Mouse (Mus musculus): Measurements from ENCODE around the gene Rps21.

Gene Rps21

DNA sequence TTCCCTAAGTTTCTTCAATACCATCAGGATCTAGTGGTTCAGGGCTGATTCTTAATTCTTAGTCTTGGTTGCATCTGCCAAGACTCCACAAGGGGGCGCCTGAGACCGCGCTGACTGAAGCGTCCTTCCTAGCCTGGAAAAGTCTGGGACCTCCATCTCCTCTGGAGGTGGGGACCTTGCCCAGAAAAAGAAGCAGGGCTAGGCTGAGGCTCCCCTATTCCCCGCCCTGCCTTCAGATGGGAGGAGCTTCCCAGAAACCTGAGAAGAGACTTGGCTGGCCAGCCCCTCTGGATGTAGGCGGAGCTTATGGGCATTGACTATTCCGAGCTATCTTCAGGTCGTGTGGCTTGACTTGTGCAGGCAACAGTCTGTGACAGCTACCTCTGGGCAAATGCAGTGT, 18.7 kb downstream of the Rps21 start:
- in situ Hi-C loops (cut with MboI; ENCODE audit: unreplicated experiment in 2 of 2) = loop anchor here (5.0 to 10.0 kb wide), 3 partner anchors 71 to 189 kb away; no protein-coding TSS in a partner anchor

GRCm38 (mm10) chr2:180276385-180276784, 19.2 kb downstream of the Rps21 start:
- in situ Hi-C loops (cut with MboI; ENCODE audit: unreplicated experiment in 2 of 2) = loop anchor here (5.0 to 10.0 kb wide), 3 partner anchors 71 to 188 kb away; no protein-coding TSS in a partner anchor

- in situ Hi-C loops (cut with MboI; ENCODE audit: unreplicated experiment in 2 of 2) = loop anchor here (5.0 to 10.0 kb wide), 3 partner anchors 70 to 188 kb away; no protein-coding TSS in a partner anchor
Measured at GRCm38 (mm10) chr2:180276851-180277259, 19.7 kb downstream of the Rps21 start.

GRCm38 (mm10) chr2:180277773-180278320, 20.7 kb downstream of the Rps21 start:
- in situ Hi-C loops (cut with MboI; ENCODE audit: unreplicated experiment in 2 of 2) = loop anchor here (5.0 to 10.0 kb wide), 3 partner anchors 69 to 187 kb away; no protein-coding TSS in a partner anchor

DNA sequence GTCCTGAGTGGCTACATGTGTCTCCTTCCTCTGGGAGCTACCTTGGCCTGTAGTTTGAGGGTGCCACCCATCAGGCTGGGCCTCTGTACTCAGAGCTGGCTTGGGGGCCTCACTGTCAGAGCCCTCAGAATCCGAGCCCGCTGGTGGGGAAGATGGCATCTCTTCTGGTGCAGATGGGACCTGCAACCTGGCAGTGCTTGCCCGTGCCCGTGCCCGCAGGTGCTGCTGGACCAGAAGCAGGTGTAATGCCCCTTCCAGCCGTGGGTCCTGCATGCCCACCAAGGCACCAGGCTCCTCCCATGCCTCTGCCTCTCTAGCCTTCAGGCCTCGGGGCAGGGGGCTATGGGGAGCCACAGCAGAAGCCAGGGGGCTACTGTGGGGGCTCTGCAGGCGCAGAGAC, 22.1 kb downstream of the Rps21 start:
- in situ Hi-C loops (cut with MboI; ENCODE audit: unreplicated experiment in 2 of 2) = loop anchor here (5.0 to 10.0 kb wide), 3 partner anchors 68 to 185 kb away; no protein-coding TSS in a partner anchor

DNA sequence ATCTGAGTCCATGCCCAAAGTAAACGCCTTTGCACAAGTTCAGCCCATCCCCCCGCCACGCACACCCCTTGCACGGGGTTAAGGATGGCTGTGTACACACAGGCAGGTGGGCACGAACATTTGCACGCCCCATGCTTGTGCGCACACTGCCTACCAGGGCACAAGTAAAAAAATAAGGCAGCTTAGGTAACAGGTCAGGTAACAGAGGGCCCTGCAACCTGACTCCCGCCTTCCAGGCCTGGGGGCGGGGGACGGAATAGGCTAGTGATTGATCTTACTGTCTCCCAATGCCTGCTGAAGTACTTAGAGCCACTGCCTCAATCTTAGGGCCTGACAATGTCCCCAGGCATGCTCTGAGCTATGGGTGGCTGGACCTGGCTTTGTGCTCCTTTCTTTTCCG, 31.8 kb downstream of the Rps21 start:
- in situ Hi-C loops (cut with MboI; ENCODE audit: unreplicated experiment in 2 of 2) = loop anchor here (10.0 kb wide), 2 partner anchors 466 to 496 kb away; no protein-coding TSS in a partner anchor

DNA sequence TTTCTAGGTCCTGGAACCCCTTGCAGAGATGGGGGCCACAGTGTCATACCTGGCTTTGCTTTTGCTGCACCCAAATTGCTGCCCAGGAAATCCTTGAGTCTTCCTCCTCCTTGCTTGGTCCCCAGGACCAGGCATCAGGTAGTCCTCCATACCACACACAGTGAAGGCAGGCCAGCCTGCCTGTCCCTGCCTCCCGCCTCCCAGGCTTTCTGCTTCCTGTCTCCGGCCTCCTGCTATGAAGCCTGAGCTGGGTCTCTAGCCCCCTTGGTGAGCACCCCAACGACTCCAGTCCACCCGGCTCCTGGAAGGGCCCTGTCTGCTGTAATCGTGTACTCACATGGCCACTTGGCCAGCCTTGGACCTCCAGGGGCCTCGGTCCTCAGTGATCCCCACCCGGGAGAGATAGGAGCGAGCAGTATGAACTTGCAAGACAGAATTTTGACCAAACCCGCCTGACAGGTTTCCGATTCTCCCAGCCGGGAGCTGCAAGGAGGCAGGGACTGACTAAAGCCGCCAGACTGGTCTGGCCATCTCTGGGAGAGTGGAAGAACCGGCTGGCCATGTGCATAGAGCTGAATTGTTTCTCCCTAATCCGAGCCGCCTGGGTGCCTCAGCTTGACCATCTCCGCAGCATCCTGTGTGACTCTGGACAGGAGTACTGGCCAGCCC, 32.4 kb downstream of the Rps21 start, which contains the start of gene Rbbp8nl:
Gene Rbbp8nl (minus strand): TSS at position 440 of the 669 bp plus-strand sequence.
- in situ Hi-C loops (cut with MboI; ENCODE audit: unreplicated experiment in 2 of 2) = loop anchor here (10.0 kb wide), 2 partner anchors 465 to 495 kb away; no protein-coding TSS in a partner anchor

DNA sequence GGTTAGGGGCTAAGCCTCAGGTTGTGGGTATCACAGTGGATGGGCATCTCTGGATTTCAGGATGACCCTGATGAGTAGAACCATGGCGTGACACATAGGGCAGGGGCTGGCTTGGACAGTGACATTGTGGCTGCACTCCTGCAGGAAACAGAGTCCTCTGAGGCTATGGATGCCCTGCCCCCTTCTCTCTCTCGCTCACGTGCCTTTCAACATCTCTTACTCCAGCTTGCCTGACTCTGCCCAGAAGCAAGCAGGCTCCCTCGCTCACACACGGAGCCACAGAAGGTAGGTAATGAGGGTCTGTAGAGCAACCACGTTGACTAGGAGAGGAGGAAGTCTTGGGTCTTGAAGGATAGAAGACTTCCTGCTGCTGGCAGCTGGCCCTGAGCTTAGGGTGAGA, 33.3 kb downstream of the Rps21 start:
- in situ Hi-C loops (cut with MboI; ENCODE audit: unreplicated experiment in 2 of 2) = no loop called here

GRCm38 (mm10) chr2:180291566-180291965, 34.4 kb downstream of the Rps21 start:
- in situ Hi-C loops (cut with MboI; ENCODE audit: unreplicated experiment in 2 of 2) = no loop called here

GRCm38 (mm10) chr2:180292026-180292425, 34.8 kb downstream of the Rps21 start:
- in situ Hi-C loops (cut with MboI; ENCODE audit: unreplicated experiment in 2 of 2) = no loop called here

DNA sequence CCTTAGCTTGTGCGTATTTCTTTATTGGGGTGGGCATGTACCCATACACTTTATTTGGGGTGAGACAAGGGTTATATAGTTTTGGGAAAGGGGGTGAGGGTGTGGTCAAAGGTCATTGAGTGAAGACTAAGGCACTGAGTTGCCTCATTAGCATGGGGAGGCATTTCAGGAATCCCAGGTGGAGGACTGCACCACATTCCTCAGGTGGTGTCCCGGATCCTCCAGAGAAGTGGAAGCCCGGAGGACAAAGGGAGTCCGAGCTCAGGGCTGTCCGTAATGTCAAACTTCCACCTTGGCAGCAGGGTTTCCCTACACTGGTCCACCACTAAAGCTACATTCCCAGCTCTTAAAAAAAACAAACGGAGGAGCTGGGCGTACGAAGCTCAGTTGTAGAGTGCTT, 35.7 kb downstream of the Rps21 start:
- in situ Hi-C loops (cut with MboI; ENCODE audit: unreplicated experiment in 2 of 2) = no loop called here

DNA sequence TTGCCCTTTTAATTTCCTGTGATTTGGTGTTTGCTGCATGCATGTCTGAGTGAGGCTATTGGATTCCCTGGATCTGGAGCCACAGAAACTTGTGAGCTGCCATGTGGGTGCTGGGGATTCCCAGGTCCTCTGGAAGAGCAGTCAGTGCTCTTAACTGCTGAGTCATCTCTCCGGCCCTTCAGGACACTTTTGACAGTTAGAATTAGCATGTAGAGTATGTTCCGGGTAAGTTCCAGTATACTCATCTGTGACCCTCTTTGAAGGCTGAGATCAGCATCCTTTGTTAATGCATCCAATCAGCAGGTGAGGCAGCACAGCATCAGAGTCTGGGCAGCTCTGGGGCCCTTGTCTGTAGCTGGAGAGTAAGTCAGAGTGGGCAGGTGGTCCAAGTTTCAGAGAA, 43.1 kb downstream of the Rps21 start:
- in situ Hi-C loops (cut with MboI; ENCODE audit: unreplicated experiment in 2 of 2) = loop anchor here in 1 of 2 experiments (25.0 kb wide), 1 partner anchor 787 kb away; no protein-coding TSS in a partner anchor

DNA sequence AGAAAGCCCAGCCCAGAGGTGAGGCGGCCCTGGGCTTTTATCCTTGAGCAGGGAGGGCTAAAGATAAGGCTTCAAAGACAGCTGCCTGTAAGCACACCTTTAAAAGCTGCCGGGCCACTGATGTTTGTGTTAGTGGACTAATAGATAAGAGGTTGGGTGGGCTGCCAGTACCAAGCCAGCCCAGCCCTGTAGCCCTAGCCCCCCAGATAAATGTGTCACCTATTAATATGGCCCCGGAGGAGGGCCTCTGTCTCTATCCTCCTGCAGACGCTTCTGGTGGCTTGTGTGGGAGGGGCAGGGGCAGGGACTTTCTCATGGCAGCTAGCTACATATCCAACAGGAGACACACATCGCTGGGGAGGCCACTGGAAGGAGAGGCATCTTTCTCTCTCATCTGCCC, 43.6 kb downstream of the Rps21 start:
- in situ Hi-C loops (cut with MboI; ENCODE audit: unreplicated experiment in 2 of 2) = loop anchor here in 1 of 2 experiments (25.0 kb wide), 1 partner anchor 787 kb away; no protein-coding TSS in a partner anchor

DNA sequence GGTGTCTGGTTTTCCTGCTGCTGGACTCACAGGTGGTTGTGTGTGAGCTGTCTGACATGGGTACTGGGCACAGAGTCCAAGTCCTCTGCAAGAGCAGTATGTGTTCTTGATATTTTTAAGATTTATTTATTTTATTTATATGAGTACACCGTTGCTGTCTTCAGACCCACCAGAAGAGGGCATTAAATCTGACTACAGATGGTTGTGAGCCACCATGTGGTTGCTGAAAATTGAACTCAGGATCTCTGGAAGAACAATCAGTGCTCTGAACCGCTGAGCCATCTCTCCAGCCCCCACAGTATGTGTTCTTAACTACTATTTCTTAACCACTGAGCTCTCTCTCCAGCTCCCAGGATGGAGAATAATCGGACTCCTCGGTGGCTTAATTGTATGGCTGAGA, 45.0 kb downstream of the Rps21 start:
- in situ Hi-C loops (cut with MboI; ENCODE audit: unreplicated experiment in 2 of 2) = loop anchor here in 1 of 2 experiments (25.0 kb wide), 1 partner anchor 785 kb away; no protein-coding TSS in a partner anchor

DNA sequence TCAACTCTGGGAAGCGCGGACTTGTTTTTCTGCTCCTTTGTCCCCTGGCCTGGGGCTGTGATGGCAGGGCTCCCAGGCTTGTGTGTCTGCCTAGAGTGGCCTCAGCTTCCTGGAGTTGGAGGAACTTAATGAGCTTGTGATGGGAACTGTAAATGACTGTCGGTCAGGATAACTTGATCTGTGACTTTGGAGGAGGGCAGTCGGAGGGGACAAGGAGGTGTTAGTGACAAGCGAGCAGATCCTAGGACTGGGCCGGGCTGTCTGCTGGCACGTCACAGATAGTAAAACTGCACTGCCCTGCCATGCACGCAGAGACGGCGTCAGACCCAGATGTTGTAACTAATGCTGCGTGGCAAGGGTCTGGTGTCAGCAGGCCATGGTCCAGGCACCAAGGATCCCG, 46.3 kb downstream of the Rps21 start:
- in situ Hi-C loops (cut with MboI; ENCODE audit: unreplicated experiment in 2 of 2) = loop anchor here in 1 of 2 experiments (25.0 kb wide), 1 partner anchor 784 kb away; no protein-coding TSS in a partner anchor

- in situ Hi-C loops (cut with MboI; ENCODE audit: unreplicated experiment in 2 of 2) = loop anchor here in 1 of 2 experiments (25.0 kb wide), 1 partner anchor 783 kb away; no protein-coding TSS in a partner anchor
Measured at GRCm38 (mm10) chr2:180304554-180304953, 47.4 kb downstream of the Rps21 start.

- in situ Hi-C loops (cut with MboI; ENCODE audit: unreplicated experiment in 2 of 2) = loop anchor here in 1 of 2 experiments (25.0 kb wide), 1 partner anchor 782 kb away; no protein-coding TSS in a partner anchor
Measured at GRCm38 (mm10) chr2:180305490-180305889, 48.3 kb downstream of the Rps21 start.

DNA sequence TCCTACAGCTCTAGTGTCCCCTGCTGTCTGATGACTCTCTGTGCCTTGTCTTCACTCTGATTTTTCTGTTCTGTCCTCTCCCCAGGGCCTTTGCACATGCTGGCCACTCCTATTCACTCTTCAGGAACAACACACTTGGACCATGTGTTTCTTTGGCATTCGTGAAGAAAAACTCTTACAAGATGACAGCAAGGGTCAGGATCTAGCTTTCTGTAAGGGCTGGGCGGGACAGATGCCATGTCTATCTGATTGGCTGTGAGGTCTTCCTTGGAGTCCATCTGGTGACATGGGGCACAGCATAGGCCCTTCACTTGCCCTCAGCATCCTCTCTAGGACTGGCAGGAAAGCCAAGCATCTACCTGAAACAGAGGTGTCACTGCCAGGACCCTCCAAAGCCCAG, 48.8 kb downstream of the Rps21 start:
- in situ Hi-C loops (cut with MboI; ENCODE audit: unreplicated experiment in 2 of 2) = loop anchor here in 1 of 2 experiments (25.0 kb wide), 1 partner anchor 781 kb away; no protein-coding TSS in a partner anchor

DNA sequence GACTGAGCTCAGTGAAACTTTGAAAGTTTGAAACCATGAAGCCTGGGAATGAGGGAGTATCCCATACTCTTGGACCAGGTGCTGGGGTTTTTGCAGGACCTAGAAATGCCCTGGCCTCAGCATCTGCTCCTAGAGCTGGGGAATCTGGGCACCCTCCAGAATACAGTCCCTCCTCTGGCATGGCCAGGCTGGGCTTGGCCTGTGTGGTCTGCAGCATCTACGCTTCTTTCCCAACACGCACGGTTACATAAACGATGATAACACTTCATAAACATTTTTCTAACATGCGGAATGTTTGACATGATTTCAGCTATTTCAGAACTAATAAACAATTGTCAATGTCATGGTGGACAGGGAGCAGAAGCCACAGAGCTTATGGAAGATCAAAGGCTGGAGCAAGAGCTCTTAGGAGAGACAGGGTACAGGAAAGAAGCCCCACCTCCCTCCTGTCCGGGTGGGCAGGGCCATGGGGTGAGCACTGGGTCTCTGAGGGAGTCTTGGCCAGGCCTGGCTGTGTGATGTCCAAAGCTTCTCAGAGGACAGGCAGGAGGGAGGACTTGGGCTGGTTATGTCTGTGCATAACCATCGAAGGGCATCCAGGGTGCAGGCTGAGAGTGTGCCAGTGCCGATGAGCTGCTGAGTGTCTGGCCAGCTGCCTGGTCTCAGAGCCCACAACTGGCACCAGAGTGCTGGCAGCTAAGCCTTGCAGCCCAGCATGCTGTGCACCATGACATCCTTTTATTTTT, 49.4 kb downstream of the Rps21 start:
- in situ Hi-C loops (cut with MboI; ENCODE audit: unreplicated experiment in 2 of 2) = loop anchor here in 1 of 2 experiments (25.0 kb wide), 1 partner anchor 781 kb away; no protein-coding TSS in a partner anchor

DNA sequence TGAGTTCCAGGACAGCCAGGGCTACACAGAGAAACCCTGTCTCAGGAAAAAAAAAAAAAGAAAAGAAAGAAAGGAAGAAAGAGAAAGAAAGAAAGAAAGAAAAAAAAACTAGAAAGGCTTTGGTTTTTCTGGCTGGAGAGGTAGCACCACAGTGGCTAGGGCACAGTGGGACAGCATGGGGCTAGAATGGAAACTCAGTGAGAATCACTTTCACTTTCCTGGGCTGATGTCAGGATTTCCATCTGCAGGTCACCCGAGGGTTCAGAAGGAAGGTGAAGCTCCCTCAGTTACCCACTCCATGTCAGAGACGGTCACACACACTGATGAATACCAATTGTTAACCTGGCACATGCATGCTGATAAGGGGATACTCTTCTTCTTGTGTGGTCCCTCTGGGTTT, 50.5 kb downstream of the Rps21 start:
- in situ Hi-C loops (cut with MboI; ENCODE audit: unreplicated experiment in 2 of 2) = loop anchor here in 1 of 2 experiments (25.0 kb wide), 1 partner anchor 780 kb away; no protein-coding TSS in a partner anchor
